Mouse (Mus musculus) spleen, adult 12 weeks (tissue): ENCODE results near the gene Olfr183.
"Not testable (repeated sequence)": the region's sequence is repeated elsewhere in the genome, so short reads cannot be mapped to it uniquely, and the experiment has no call there.

Source experiments
- DNase-seq: peaks from one replicate; pipeline ENCODE4 v3.0.0; 2022; ENCODE audit warnings: low spot score

Olfr183 gene

GRCm38 (mm10) chr16:58995057-58995456 is at the start of gene Olfr183:
Gene Olfr183 (plus strand): TSS chr16:58995357.
- DNase-seq: no peak

DNA sequence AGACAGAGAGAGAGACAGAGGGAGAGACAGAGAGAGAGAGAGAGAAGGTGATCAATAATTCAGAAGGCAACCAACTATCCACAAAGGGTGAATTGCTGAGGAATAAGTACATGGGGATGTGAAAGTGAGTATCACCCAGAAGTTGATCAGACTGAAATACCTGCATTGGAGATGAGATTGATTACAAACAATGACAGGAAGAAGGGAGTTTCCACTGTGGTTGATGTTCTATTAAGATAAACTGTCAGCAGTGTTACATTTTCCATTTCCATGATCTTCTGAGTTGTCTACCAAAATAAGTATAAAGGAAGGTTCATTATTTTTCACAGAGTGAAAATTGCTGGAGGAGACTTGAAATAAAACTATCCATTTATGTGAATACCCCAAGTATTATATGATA is 12.0 kb downstream of the Olfr183 start:
- DNase-seq: no peak

GRCm38 (mm10) chr16:59013357-59014018 is 18.3 kb downstream of the Olfr183 start:
- no peak for DNase-seq

GRCm38 (mm10) chr16:59030191-59030590 is 35.0 kb downstream of the Olfr183 start, which contains the start of gene Olfr186:
Gene Olfr186 (minus strand): TSS chr16:59030291.
- DNase-seq: no peak

DNA sequence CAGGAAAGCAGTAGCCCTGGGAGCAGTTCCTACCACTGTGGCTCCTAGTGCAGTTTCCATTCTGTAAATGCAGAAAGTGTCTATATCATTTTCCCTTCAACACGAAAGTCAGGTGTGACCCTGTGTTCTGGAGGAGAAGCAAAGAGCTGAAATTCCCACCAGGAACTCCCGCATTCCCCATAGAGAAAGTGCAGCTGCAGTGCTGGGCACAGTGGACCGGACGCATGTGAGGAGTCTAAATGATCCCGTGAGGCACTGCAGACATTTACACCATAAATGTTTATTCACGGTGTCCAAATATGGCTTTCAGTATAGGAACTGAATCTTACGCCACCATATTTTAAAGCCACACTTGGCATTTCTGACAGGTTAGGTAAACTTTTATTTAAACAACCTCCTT is 44.6 kb downstream of the Olfr183 start, which contains the start of gene Olfr187:
Olfr187 (minus strand) TSS at position 58 of the 400 bp plus-strand sequence.
- no peak for DNase-seq

DNA sequence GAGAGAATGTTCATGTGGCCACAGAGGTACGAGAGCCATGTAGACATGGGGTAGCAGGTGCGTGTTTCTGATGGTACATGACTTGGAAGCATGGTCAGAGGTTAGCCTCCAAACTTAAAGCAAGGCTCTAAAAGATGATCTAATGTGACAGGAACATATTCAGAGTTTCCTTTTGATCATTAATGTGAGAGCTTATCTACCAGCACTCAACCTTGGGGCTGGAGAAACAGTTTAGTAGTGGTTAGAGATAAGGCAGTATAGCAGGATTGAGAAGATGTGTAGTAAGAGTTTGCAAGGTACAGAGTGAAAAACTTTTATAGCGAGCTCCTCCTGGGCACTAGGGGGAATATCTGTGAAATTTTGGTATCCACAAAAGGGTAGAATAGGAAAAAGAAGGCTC is 50.7 kb downstream of the Olfr183 start:
- no peak for DNase-seq

- DNase-seq: no peak
Observed at GRCm38 (mm10) chr16:59047579-59047978, 52.4 kb downstream of the Olfr183 start.

GRCm38 (mm10) chr16:59048860-59049259 is 53.7 kb downstream of the Olfr183 start:
- DNase-seq: no peak

DNA sequence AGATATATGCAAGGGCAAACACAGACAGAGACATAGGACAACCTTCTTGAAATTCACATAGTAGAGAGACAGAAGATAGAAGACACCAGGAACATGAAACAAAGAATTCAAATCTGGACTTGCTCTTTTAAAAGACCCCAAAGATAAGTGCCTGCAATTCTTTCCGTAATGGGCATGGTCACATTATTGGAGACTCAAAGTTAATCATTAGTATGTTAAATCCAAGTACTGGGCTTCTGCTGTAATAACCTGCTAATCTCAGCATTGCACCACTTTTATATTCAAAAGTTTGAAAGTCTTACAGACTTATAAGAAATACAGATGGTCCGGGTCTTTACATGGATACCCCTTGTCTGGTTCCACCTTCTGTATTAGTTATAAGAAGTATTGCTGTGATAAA is 54.1 kb downstream of the Olfr183 start:
- not testable (repeated sequence) for DNase-seq
